In genomic region chr19:5832326-5832725, GRCm38 (mm10) we compare ENCODE assay signal across 21 mouse cellular contexts. TPM values are rescaled to one million over a fixed set of nuclear protein-coding genes. Genes with fewer than 3 reads are reported as not detected.
DNase-seq lines count a peak whose midpoint lies in the region; ATAC-seq and TF ChIP-seq lines count a peak whose summit lies in the region.
"Had no signal": no experiment of that assay in that cellular context is flagged by ENCODE, and none has a peak within 500 bp of the region (broad histone marks: within the 10 kb centered on the region; RNA-seq: fewer than 3 reads in every experiment).

No protein-coding gene starts in this region.

- H3K36me3 ChIP-seq in heart, embryonic 13.5 days: no peaks in the 10 kb centered on the region
- 0 out of 2 replicates have a peak, but pooled peaks cover 4% of the 10 kb centered on the region for H3K36me3 ChIP-seq in kidney, postnatal 0 days (ENCODE audit: insufficient read depth, low read length)
- H3K36me3 ChIP-seq in megakaryocyte, embryonic 14.5 days (replicated peaks; ENCODE audit: low read length): peaks cover 97% of the 10 kb centered on the region
- H3K36me3 ChIP-seq: embryonic facial prominence, embryonic 10.5 days; hindbrain, embryonic 10.5 days; midbrain, embryonic 13.5 days; neural tube, embryonic 15.5 days had no signal

- TF ChIP-seq CTCF in kidney, postnatal 0 days (IDR thresholded peaks at IDR 0.05; ENCODE audit: low read depth): no peak

- H3K4me2 ChIP-seq in heart, embryonic 13.5 days: no peak overlapping the region
- no peak overlapping the region for H3K4me2 ChIP-seq in kidney, postnatal 0 days (ENCODE audit: low read length)
- H3K4me2 ChIP-seq: limb, embryonic 13.5 days; midbrain, embryonic 13.5 days; neural tube, embryonic 15.5 days had no signal

- no peak for DNase-seq in heart, adult 9 months (ENCODE audit: low spot score in 2 of 2)
- no peak for DNase-seq in kidney, postnatal 0 days (ENCODE audit: low spot score)
- DNase-seq in kidney, adult 8-10 months: no peak
- DNase-seq in MN1 (ENCODE audit: low spot score): no peak
- DNase-seq in right cerebral cortex, postnatal 14 days: no peak
- DNase-seq: cerebellum, adult 18-20 months; cerebellum, postnatal 36 days; kidney, postnatal 14 days; lung, postnatal 4 days; right cerebral cortex, postnatal 4 days; thymus, postnatal 25 days had no signal

- no peaks in the 10 kb centered on the region for H3K27me3 ChIP-seq in heart, embryonic 13.5 days (replicated peaks)
- no peaks in the 10 kb centered on the region for H3K27me3 ChIP-seq in kidney, postnatal 0 days (ENCODE audit: insufficient read depth, low read length)
- H3K27me3 ChIP-seq in megakaryocyte, embryonic 14.5 days (replicated peaks): no peaks in the 10 kb centered on the region
- H3K27me3 ChIP-seq: limb, embryonic 13.5 days; midbrain, embryonic 13.5 days; neural tube, embryonic 15.5 days had no signal

- no peak overlapping the region for H3K4me3 ChIP-seq in heart, embryonic 13.5 days
- no peak overlapping the region for H3K4me3 ChIP-seq in kidney, postnatal 0 days (replicated peaks; ENCODE audit: low read depth, low read length)
- H3K4me3 ChIP-seq in megakaryocyte, embryonic 14.5 days (replicated peaks): peak overlapping the region; percentile 57
- H3K4me3 ChIP-seq: embryonic facial prominence, embryonic 10.5 days; erythroblast, embryonic 14.5 days; hindbrain, embryonic 10.5 days; limb, embryonic 13.5 days; midbrain, embryonic 13.5 days; neural tube, embryonic 15.5 days had no signal

- ATAC-seq in heart, embryonic 13.5 days (ENCODE audit: extremely low read depth, insufficient number of reproducible peaks, low FRiP score, low TSS enrichment): no peak
- no peak for ATAC-seq in kidney, postnatal 0 days (replicated peaks; ENCODE audit: low FRiP score, low read depth)
- no peak for ATAC-seq in megakaryocyte, adult 5-6 weeks (ENCODE audit: poor library complexity, severe bottlenecking)
- ATAC-seq: forebrain, embryonic 16.5 days; midbrain, embryonic 13.5 days had no signal

- 48% methylated on average over 6 of the region's 6 CpGs for WGBS in heart, embryonic 13.5 days
- 67% methylated on average over 6 of the region's 6 CpGs for WGBS in kidney, postnatal 0 days

- H3K9me3 ChIP-seq in heart, embryonic 13.5 days: no peaks in the 10 kb centered on the region
- no peaks in the 10 kb centered on the region for H3K9me3 ChIP-seq in kidney, postnatal 0 days (replicated peaks; ENCODE audit: low read length)
- H3K9me3 ChIP-seq in megakaryocyte, embryonic 14.5 days: no peaks in the 10 kb centered on the region
- H3K9me3 ChIP-seq: embryonic facial prominence, embryonic 10.5 days; hindbrain, embryonic 10.5 days; limb, embryonic 13.5 days; midbrain, embryonic 13.5 days; neural tube, embryonic 15.5 days had no signal

- no peak overlapping the region; the same call in 1 of the 2 replicates for H3K9ac ChIP-seq in heart, embryonic 13.5 days
- no peak overlapping the region for H3K9ac ChIP-seq in kidney, postnatal 0 days (ENCODE audit: low read depth, low read length)
- H3K9ac ChIP-seq: limb, embryonic 13.5 days; midbrain, embryonic 13.5 days; neural tube, embryonic 15.5 days had no signal

- H3K27ac ChIP-seq in heart, embryonic 13.5 days (replicated peaks): peak overlapping the region; percentile 20; the same call in 1 of the 2 replicates
- peak overlapping the region; percentile 27 for H3K27ac ChIP-seq in kidney, postnatal 0 days
- H3K27ac ChIP-seq: embryonic facial prominence, embryonic 10.5 days; hindbrain, embryonic 10.5 days; limb, embryonic 13.5 days; midbrain, embryonic 13.5 days; neural tube, embryonic 15.5 days had no signal

- H3K4me1 ChIP-seq in heart, embryonic 13.5 days: peaks cover 29% of the 10 kb centered on the region
- H3K4me1 ChIP-seq in kidney, postnatal 0 days (replicated peaks; ENCODE audit: insufficient read depth, low read length): no peaks in the 10 kb centered on the region
- H3K4me1 ChIP-seq in megakaryocyte, embryonic 14.5 days: peaks cover 96% of the 10 kb centered on the region
- H3K4me1 ChIP-seq: neural tube, embryonic 15.5 days had no signal

RNA-seq across cellular contexts. Expression of gene Frmd8, which starts 42.7 kb away (rescaled TPM):
- polyA plus RNA-seq in heart, embryonic 13.5 days (2015; fragmentation: Nextera tagmentation; extraction: Ambion mirVana): 27.4 and 29.0 TPM in 2 replicates
- 31.6 and 35.9 TPM in 2 replicates for polyA plus RNA-seq in kidney, postnatal 0 days (2015; fragmentation: Nextera tagmentation; extraction: Ambion mirVana)
- 28.5 and 57.6 TPM in 2 replicates for polyA plus RNA-seq in megakaryocyte, embryonic 14.5 days (2012; ENCODE audit: insufficient read depth, low replicate concordance)
- total RNA-seq in megakaryocyte, adult 5-6 weeks (2015): 21.4 and 21.9 TPM in 2 replicates
- total RNA-seq in megakaryocyte, adult 5-6 weeks (2017): 19.3 and 23.3 TPM in 2 replicates

RNA-seq across cellular contexts. Expression of gene Slc25a45, which starts 45.3 kb away (rescaled TPM):
- 3.7 and 4.2 TPM in 2 replicates for polyA plus RNA-seq in heart, embryonic 13.5 days (2015; fragmentation: Nextera tagmentation; extraction: Ambion mirVana)
- polyA plus RNA-seq in kidney, postnatal 0 days (2015; fragmentation: Nextera tagmentation; extraction: Ambion mirVana): 19.9 and 24.5 TPM in 2 replicates
- polyA plus RNA-seq in megakaryocyte, embryonic 14.5 days (2012; ENCODE audit: insufficient read depth, low replicate concordance): 3.6 and 6.9 TPM in 2 replicates
- 55.6 and 67.9 TPM in 2 replicates for total RNA-seq in megakaryocyte, adult 5-6 weeks (2015)
- 69.1 and 73.5 TPM in 2 replicates for total RNA-seq in megakaryocyte, adult 5-6 weeks (2017)
- polyA plus RNA-seq: erythroblast, embryonic 14.5 days had no signal
